Mouse (Mus musculus) MEL (cell line): ENCODE data around the gene Dda1. TPM values are rescaled to one million over a fixed set of nuclear protein-coding genes. Genes with fewer than 3 reads are reported as not detected.

Experiments used
- DNase-seq: peaks from one replicate; pipeline ENCODE4 v3.0.0; 2011; ENCODE audit warnings: low read depth, low spot score
- H3K27ac ChIP-seq: 2 replicates; pipeline ENCODE4 v1.5.1; 2012; ENCODE audit warnings: low read depth, mild to moderate bottlenecking, control low read depth, low read length, moderate library complexity; ENCODE audit not compliant: control insufficient read depth
- H3K27me3 ChIP-seq, 2 experiments: fragments of 150-350 bp in 1 of 2; sonication (generic) in 1 of 2; 2 replicates each; pipeline ENCODE4 v1.6.1; 2012; ENCODE audit warnings: low read length in 2 of 2, mild to moderate bottlenecking in 2 of 2, improper control_type of control experiment in 1 of 2, moderate library complexity in 1 of 2; ENCODE audit not compliant: insufficient read depth in 2 of 2, control insufficient read depth in 1 of 2
- H3K36me3 ChIP-seq, 2 experiments: 2 replicates each; pipeline ENCODE4 v1.6.1; 2012 to 2014; ENCODE audit warnings: low read length in 2 of 2, improper control_type of control experiment in 1 of 2, inconsistent platforms in 1 of 2, mild to moderate bottlenecking in 1 of 2; ENCODE audit not compliant: insufficient read depth in 2 of 2, control insufficient read depth in 1 of 2
- H3K4me1 ChIP-seq, 2 experiments: fragments of 150-350 bp in 1 of 2; sonication (generic) in 1 of 2; 2 replicates each; pipeline ENCODE4 v1.6.1; 2012; ENCODE audit warnings: low read length in 2 of 2, improper control_type of control experiment in 1 of 2, mild to moderate bottlenecking in 1 of 2; ENCODE audit not compliant: insufficient read depth in 2 of 2, control insufficient read depth in 1 of 2
- H3K4me3 ChIP-seq, 2 experiments: fragments of 150-350 bp in 1 of 2; sonication (generic) in 1 of 2; 2 replicates each; pipeline ENCODE4 v1.5.1; 2012; ENCODE audit warnings: low read depth in 2 of 2, low read length in 2 of 2, mild to moderate bottlenecking in 2 of 2, moderate library complexity in 2 of 2, control low read depth in 1 of 2, improper control_type of control experiment in 1 of 2; ENCODE audit not compliant: control insufficient read depth in 1 of 2, insufficient read depth in 1 of 2
- H3K79me2 ChIP-seq: 2 replicates; pipeline ENCODE4 v1.6.1; 2012; ENCODE audit warnings: mild to moderate bottlenecking, low read length, moderate library complexity; ENCODE audit not compliant: control insufficient read depth, poor library complexity, insufficient read depth
- H3K9ac ChIP-seq: 2 replicates; pipeline ENCODE4 v1.6.1; 2012; ENCODE audit warnings: low read depth, mild to moderate bottlenecking, control low read depth, low read length, moderate library complexity; ENCODE audit not compliant: control insufficient read depth, poor library complexity, severe bottlenecking
- H3K9me3 ChIP-seq: fragments of 150-350 bp; sonication (generic); replicated peaks from 2 replicates; pipeline ENCODE4 v1.6.1; 2012; ENCODE audit warnings: mild to moderate bottlenecking, low read length, improper control_type of control experiment, moderate library complexity; ENCODE audit not compliant: insufficient read depth
- BHLHE40 ChIP-seq: IDR thresholded peaks from 2 replicates; pipeline ENCODE4 v1.6.1; 2012; ENCODE audit warnings: low read depth, mild to moderate bottlenecking, inconsistent platforms, low read length, improper control_type of control experiment, borderline replicate concordance
- CHD2 ChIP-seq: IDR thresholded peaks from 2 replicates; pipeline ENCODE4 v1.6.1; 2011; ENCODE audit warnings: low read length, improper control_type of control experiment
- CTCF ChIP-seq, 3 experiments: IDR thresholded peaks in 2 of 3; conservative IDR thresholded peaks in 1 of 3; 2 replicates each; pipeline ENCODE4 v1.5.1; 2011 to 2012; ENCODE audit warnings: low read length in 3 of 3, low read depth in 2 of 3, mild to moderate bottlenecking in 2 of 3, improper control_type of control experiment in 1 of 3, inconsistent platforms in 1 of 3, mixed read lengths in 1 of 3, moderate library complexity in 1 of 3; ENCODE audit not compliant: control insufficient read depth in 1 of 3, insufficient read depth in 1 of 3, poor library complexity in 1 of 3, severe bottlenecking in 1 of 3
- E2F4 ChIP-seq: IDR thresholded peaks from 2 replicates; pipeline ENCODE4 v1.6.1; 2011; ENCODE audit warnings: low read depth, low read length, improper control_type of control experiment, borderline replicate concordance
- ELF1 ChIP-seq: IDR thresholded peaks from 2 replicates; pipeline ENCODE4 v1.6.1; 2014; ENCODE audit warnings: low read depth, mild to moderate bottlenecking, inconsistent platforms, low read length, improper control_type of control experiment, moderate library complexity
- ETS1 ChIP-seq: IDR thresholded peaks from 2 replicates; pipeline ENCODE4 v1.6.1; 2012; ENCODE audit warnings: low read depth, mild to moderate bottlenecking, inconsistent platforms, low read length, improper control_type of control experiment, moderate library complexity
- GABPA ChIP-seq: IDR thresholded peaks from 2 replicates; pipeline ENCODE4 v1.6.1; 2012; ENCODE audit warnings: low read depth, mild to moderate bottlenecking, inconsistent platforms, low read length, improper control_type of control experiment, moderate library complexity
- HCFC1 ChIP-seq: IDR thresholded peaks from 2 replicates; pipeline ENCODE4 v1.6.1; 2012; ENCODE audit warnings: low read depth, mild to moderate bottlenecking, inconsistent platforms, low read length, improper control_type of control experiment, moderate library complexity
- KAT2A ChIP-seq: conservative IDR thresholded peaks from 2 replicates; pipeline ENCODE4 v1.6.1; 2012; ENCODE audit warnings: low read depth, low read length, improper control_type of control experiment, inconsistent platforms
- MAX ChIP-seq: IDR thresholded peaks from 2 replicates; pipeline ENCODE4 v1.6.1; 2011; ENCODE audit warnings: low read length, improper control_type of control experiment
- MEF2A ChIP-seq: IDR thresholded peaks from 2 replicates; pipeline ENCODE4 v1.6.1; 2014; ENCODE audit warnings: low read depth, mild to moderate bottlenecking, inconsistent platforms, low read length, improper control_type of control experiment; ENCODE audit not compliant: poor library complexity, insufficient replicate concordance, severe bottlenecking; ENCODE audit errors: extremely low read depth
- MXI1 ChIP-seq: IDR thresholded peaks from 2 replicates; pipeline ENCODE4 v1.6.1; 2011; ENCODE audit warnings: mild to moderate bottlenecking, low read depth, low read length, improper control_type of control experiment
- MYB ChIP-seq: IDR thresholded peaks from 2 replicates; pipeline ENCODE4 v1.6.1; 2011; ENCODE audit warnings: mild to moderate bottlenecking, low read depth, low read length, improper control_type of control experiment
- MYC ChIP-seq: IDR thresholded peaks from 2 replicates; pipeline ENCODE4 v1.6.1; 2011; ENCODE audit warnings: low read depth, mild to moderate bottlenecking, low read length, improper control_type of control experiment, moderate library complexity
- NELFE ChIP-seq: IDR thresholded peaks from 2 replicates; pipeline ENCODE4 v1.6.1; 2011; ENCODE audit warnings: low read depth, low read length, improper control_type of control experiment
- NRF1 ChIP-seq: IDR thresholded peaks from 2 replicates; pipeline ENCODE4 v1.6.1; 2014; ENCODE audit warnings: low read depth, mild to moderate bottlenecking, inconsistent platforms, low read length, improper control_type of control experiment, moderate library complexity; ENCODE audit not compliant: poor library complexity, insufficient read depth, severe bottlenecking
- POLR2A ChIP-seq, 2 experiments: IDR thresholded peaks; 2 replicates each; pipeline ENCODE4 v1.6.1; 2011 to 2012; ENCODE audit warnings: low read length in 2 of 2, mild to moderate bottlenecking in 2 of 2, control low read depth in 1 of 2, improper control_type of control experiment in 1 of 2, low read depth in 1 of 2, moderate library complexity in 1 of 2; ENCODE audit not compliant: control insufficient read depth in 1 of 2, insufficient read depth in 1 of 2, poor library complexity in 1 of 2
- POLR2AphosphoS5 ChIP-seq: IDR thresholded peaks from 2 replicates; pipeline ENCODE4 v1.6.1; 2012; ENCODE audit warnings: low read depth, borderline replicate concordance, mild to moderate bottlenecking, inconsistent platforms, low read length, moderate library complexity, mixed read lengths
- RAD21 ChIP-seq: IDR thresholded peaks from 2 replicates; pipeline ENCODE4 v1.6.1; 2011; ENCODE audit warnings: mild to moderate bottlenecking, low read depth, low read length, improper control_type of control experiment
- RCOR1 ChIP-seq: IDR thresholded peaks from 2 replicates; pipeline ENCODE4 v1.6.1; 2012; ENCODE audit warnings: low read depth, mild to moderate bottlenecking, inconsistent platforms, low read length, improper control_type of control experiment
- SMC3 ChIP-seq: IDR thresholded peaks from 2 replicates; pipeline ENCODE4 v1.6.1; 2011; ENCODE audit warnings: low read depth, low read length, improper control_type of control experiment
- TBP ChIP-seq: IDR thresholded peaks from 2 replicates; pipeline ENCODE4 v1.8.0; 2011; ENCODE audit warnings: low read depth, low read length, improper control_type of control experiment
- UBTF ChIP-seq: IDR thresholded peaks from 2 replicates; pipeline ENCODE4 v1.6.1; 2012; ENCODE audit warnings: low read depth, mild to moderate bottlenecking, inconsistent platforms, low read length, improper control_type of control experiment, moderate library complexity, borderline replicate concordance; ENCODE audit not compliant: insufficient read depth
- ZC3H11A ChIP-seq: IDR thresholded peaks from 2 replicates; pipeline ENCODE4 v1.6.1; 2012; ENCODE audit warnings: low read depth, mild to moderate bottlenecking, inconsistent platforms, low read length, improper control_type of control experiment
- ZKSCAN1 ChIP-seq: IDR thresholded peaks from 2 replicates; pipeline ENCODE4 v1.6.1; 2012; ENCODE audit warnings: low read depth, mild to moderate bottlenecking, inconsistent platforms, low read length, improper control_type of control experiment, moderate library complexity
- ZMIZ1 ChIP-seq: IDR thresholded peaks from 2 replicates; pipeline ENCODE4 v1.6.1; 2012; ENCODE audit warnings: low read depth, mild to moderate bottlenecking, inconsistent platforms, low read length, improper control_type of control experiment, moderate library complexity
- ZNF384 ChIP-seq: IDR thresholded peaks from 2 replicates; pipeline ENCODE4 v1.6.1; 2012; ENCODE audit warnings: low read depth, mild to moderate bottlenecking, inconsistent platforms, low read length, improper control_type of control experiment
- polyA plus RNA-seq, 2 experiments: library from polyadenylated mRNA; stranded (reverse) in 1 of 2; unstranded in 1 of 2; fragments of >175 nt in 1 of 2; fragments of >200 nt in 1 of 2; gene quantifications; 2 replicates each; pipeline versions ENCODE4 v1.2.1 to v1.2.4; 2012; ENCODE audit warnings: low replicate concordance in 2 of 2, low read depth in 1 of 2; ENCODE audit not compliant: insufficient read length in 2 of 2, insufficient read depth in 1 of 2, missing spikeins in 1 of 2
- total RNA-seq: library from RNA; depleted of rRNA; stranded (reverse); fragments of 300-350 nt; gene quantifications from 2 replicates; pipeline ENCODE4 v1.2.3, GENCODE M21; 2012; rRNA removed

Dda1 gene
- total RNA-seq, result 49.7 and 59.6 TPM in 2 replicates
- 100 to 1,000 TPM in 1 of 2 experiments, not detected in 1; 110 TPM for polyA plus RNA-seq

DNA sequence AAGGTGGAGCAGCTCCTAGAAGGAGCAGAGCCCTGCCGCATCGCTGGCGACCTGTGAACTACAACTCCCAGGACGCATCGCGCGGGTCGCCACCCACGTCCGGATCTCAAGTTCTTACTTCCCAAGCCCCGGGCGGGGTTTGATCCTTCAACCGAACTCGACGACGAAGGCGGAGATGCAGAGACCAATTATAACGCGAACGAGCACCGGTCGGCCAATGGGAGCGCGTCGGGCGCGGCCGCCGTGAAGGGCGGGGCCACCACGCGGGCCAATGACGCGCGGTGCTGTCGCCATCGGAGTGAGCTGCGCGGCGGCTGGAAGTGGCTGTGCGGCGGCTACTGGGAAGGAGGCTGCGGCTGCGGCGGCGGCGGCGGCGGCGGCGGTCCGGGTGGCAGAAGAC is at the start of gene Dda1:
Gene Dda1 (plus strand): TSS at position 284 of the 400 bp plus-strand sequence.
- Histone ChIP-seq H3K27me3 (no peaks in the 10 kb centered on the region), H3K9ac (peak within 1 kb of the TSS; percentile 58), H3K4me3 (peak within 1 kb of the TSS; percentile 61 to 90), H3K4me1 (peaks cover 0 to 21% of the 10 kb centered on the region in 2 experiments; a peak in 2 of 4 replicates), H3K36me3 (peaks cover 0 to 11% of the 10 kb centered on the region in 2 experiments; a peak in 1 of 4 replicates), H3K9me3 (no peaks in the 10 kb centered on the region), H3K27ac (no peak within 1 kb of the TSS), H3K79me2 (peaks cover 23% of the 10 kb centered on the region)
- peak; percentile 46; the same call in 1 of the 2 replicates for TF ChIP-seq NRF1
- no peak for TF ChIP-seq MYB
- 0 out of 2 replicates have a peak, but pooled peaks have one; percentile 38 for TF ChIP-seq TBP
- no peak for TF ChIP-seq RCOR1
- no peak for TF ChIP-seq MYC
- TF ChIP-seq KAT2A, result peak; percentile 90
- TF ChIP-seq CTCF (IDR thresholded peaks at IDR 0.05 in 2 of 3, conservative IDR thresholded peaks at IDR 0.05 in 1 of 3; ENCODE audit: control insufficient read depth in 1 of 3, insufficient read depth in 1 of 3, low read depth in 2 of 3, low read length in 3 of 3, poor library complexity in 1 of 3, severe bottlenecking in 1 of 3), result no peak
- no peak; the same call in 1 of the 2 replicates for TF ChIP-seq E2F4
- TF ChIP-seq NELFE, result peak; percentile 58
- TF ChIP-seq POLR2AphosphoS5, result no peak
- no peak for TF ChIP-seq UBTF
- peak; percentile 86 for TF ChIP-seq ELF1
- TF ChIP-seq MAX, result no peak
- no peak for TF ChIP-seq CHD2
- no peak for TF ChIP-seq RAD21
- TF ChIP-seq ZNF384, result no peak
- TF ChIP-seq ETS1, result no peak
- TF ChIP-seq ZKSCAN1, result no peak
- no peak for TF ChIP-seq GABPA
- TF ChIP-seq ZC3H11A, result no peak
- TF ChIP-seq MEF2A, result no peak
- TF ChIP-seq POLR2A (IDR thresholded peaks at IDR 0.05; ENCODE audit: control insufficient read depth in 1 of 2, insufficient read depth in 1 of 2, low read depth in 1 of 2, low read length in 2 of 2, poor library complexity in 1 of 2), result peak; percentile 57 to 63; a peak in 3 of 4 replicates
- TF ChIP-seq HCFC1, result peak; percentile 97
- TF ChIP-seq SMC3, result no peak
- TF ChIP-seq MXI1, result 0 out of 2 replicates have a peak, but pooled peaks have one; percentile 21
- no peak for TF ChIP-seq BHLHE40
- TF ChIP-seq ZMIZ1, result no peak
- peak; percentile 99 for DNase-seq
